Comparison of ENCODE assay signal across 9 mouse cellular contexts in genomic region chr14:60732787-60733186, GRCm38 (mm10). TPM values are rescaled to one million over a fixed set of nuclear protein-coding genes. Genes with fewer than 3 reads are reported as not detected.
DNase-seq lines count a peak whose midpoint lies in the region; ATAC-seq and TF ChIP-seq lines count a peak whose summit lies in the region.
"Had no signal": no experiment of that assay in that cellular context is flagged by ENCODE, and none has a peak within 500 bp of the region (broad histone marks: within the 10 kb centered on the region; RNA-seq: fewer than 3 reads in every experiment).

No protein-coding gene starts in this region.

- no peaks in the 10 kb centered on the region for H3K27me3 ChIP-seq in embryonic facial prominence, embryonic 13.5 days
- no peaks in the 10 kb centered on the region for H3K27me3 ChIP-seq in heart, embryonic 15.5 days
- H3K27me3 ChIP-seq in megakaryocyte, embryonic 14.5 days (replicated peaks), result no peaks in the 10 kb centered on the region
- no peaks in the 10 kb centered on the region for H3K27me3 ChIP-seq in testis, adult 2 months (ENCODE audit: control insufficient read depth, insufficient read depth, low read length)

- 4% methylated on average over 16 of the region's 16 CpGs for WGBS in embryonic facial prominence, embryonic 13.5 days
- 2% methylated on average over 16 of the region's 16 CpGs for WGBS in heart, embryonic 15.5 days

- no peak for TF ChIP-seq POLR2A in testis, adult 2 months (IDR thresholded peaks at IDR 0.05; ENCODE audit: control insufficient read depth, low read depth, low read length)

- peak overlapping the region; percentile 52 for H3K4me2 ChIP-seq in embryonic facial prominence, embryonic 13.5 days
- peak overlapping the region; percentile 67 for H3K4me2 ChIP-seq in heart, embryonic 15.5 days

- no peak for DNase-seq in frontal cortex, postnatal 25 days (ENCODE audit: low spot score in 2 of 2)
- peak; percentile 48 for DNase-seq in CD4-positive helper T cell, adult 2 months (ENCODE audit: low read depth, low spot score)
- peak; percentile 45 to 68 for DNase-seq in left cerebral cortex, postnatal 25 days (ENCODE audit: low spot score in 2 of 2)

- TF ChIP-seq CTCF in testis, adult 2 months (IDR thresholded peaks at IDR 0.05; ENCODE audit: control insufficient read depth, insufficient read depth, insufficient replicate concordance, low read depth, low read length), result no peak

- no peaks in the 10 kb centered on the region for H3K9me3 ChIP-seq in embryonic facial prominence, embryonic 13.5 days
- no peaks in the 10 kb centered on the region for H3K9me3 ChIP-seq in heart, embryonic 15.5 days (replicated peaks)
- H3K9me3 ChIP-seq in megakaryocyte, embryonic 14.5 days, result peaks cover 7% of the 10 kb centered on the region

- ATAC-seq in frontal cortex, adult (ENCODE audit: low TSS enrichment), result peak; percentile 82
- no peak for ATAC-seq in embryonic facial prominence, embryonic 13.5 days (ENCODE audit: insufficient number of reproducible peaks, insufficient read depth, low FRiP score, low TSS enrichment, low read depth)
- ATAC-seq in heart, embryonic 15.5 days (replicated peaks; ENCODE audit: insufficient number of reproducible peaks, insufficient read depth, low FRiP score, low read depth), result no peak

- peaks cover 66% of the 10 kb centered on the region for H3K4me1 ChIP-seq in embryonic facial prominence, embryonic 13.5 days
- H3K4me1 ChIP-seq in heart, embryonic 15.5 days (replicated peaks), result peaks cover 59% of the 10 kb centered on the region
- peaks cover 59% of the 10 kb centered on the region for H3K4me1 ChIP-seq in megakaryocyte, embryonic 14.5 days
- H3K4me1 ChIP-seq in testis, adult 2 months (ENCODE audit: control insufficient read depth, insufficient read depth, low read length), result peaks cover 2% of the 10 kb centered on the region

- peak overlapping the region; percentile 56 for H3K9ac ChIP-seq in embryonic facial prominence, embryonic 13.5 days
- peak overlapping the region; percentile 55 for H3K9ac ChIP-seq in heart, embryonic 15.5 days

- H3K27ac ChIP-seq in embryonic facial prominence, embryonic 13.5 days, result peak overlapping the region; percentile 78
- H3K27ac ChIP-seq in heart, embryonic 15.5 days, result peak overlapping the region; percentile 90
- H3K27ac ChIP-seq in testis, adult 2 months (ENCODE audit: control insufficient read depth, insufficient read depth, low read depth, low read length), result no peak overlapping the region

- peak overlapping the region; percentile 19 for H3K4me3 ChIP-seq in embryonic facial prominence, embryonic 13.5 days
- H3K4me3 ChIP-seq in heart, embryonic 15.5 days, result peak overlapping the region; percentile 45
- peak overlapping the region; percentile 91 for H3K4me3 ChIP-seq in megakaryocyte, embryonic 14.5 days (replicated peaks)
- peak overlapping the region; percentile 33 for H3K4me3 ChIP-seq in testis, adult 2 months (ENCODE audit: control insufficient read depth, low read depth, low read length)

- 0 out of 2 replicates have a peak, but pooled peaks cover 3% of the 10 kb centered on the region for H3K36me3 ChIP-seq in embryonic facial prominence, embryonic 13.5 days
- no peaks in the 10 kb centered on the region for H3K36me3 ChIP-seq in heart, embryonic 15.5 days
- no peaks in the 10 kb centered on the region for H3K36me3 ChIP-seq in megakaryocyte, embryonic 14.5 days (replicated peaks; ENCODE audit: low read length)
- H3K36me3 ChIP-seq in testis, adult 2 months (ENCODE audit: control insufficient read depth, insufficient read depth, low read length), result no peaks in the 10 kb centered on the region

- intact Hi-C loops in left cerebral cortex, postnatal 25 days (cut with DNase I), result no loop called here

RNA-seq across cellular contexts. Expression of gene C1qtnf9, which starts 35.1 kb away (rescaled TPM):
- 0.80 and 1.0 TPM in 2 replicates for polyA plus RNA-seq in embryonic facial prominence, embryonic 13.5 days (2015; fragmentation: Nextera tagmentation; extraction: Ambion mirVana)
- polyA plus RNA-seq in heart, embryonic 15.5 days (2015; fragmentation: Nextera tagmentation; extraction: Ambion mirVana), result 2.3 and 2.4 TPM in 2 replicates
- under 1 TPM; 0.34 to 0.48 TPM for total RNA-seq in left cerebral cortex, postnatal 25 days (2021)
- not detected in 2 replicates for polyA plus RNA-seq in megakaryocyte, embryonic 14.5 days (2012; ENCODE audit: insufficient read depth, low replicate concordance)
- 0.91 and 1.1 TPM in 2 replicates for polyA plus RNA-seq in testis, adult 2 months (2012; rRNA removed)
- total RNA-seq: MEL had no signal

RNA-seq across cellular contexts. Expression of gene Mipep, which starts 51.6 kb away (rescaled TPM):
- polyA plus RNA-seq in embryonic facial prominence, embryonic 13.5 days (2015; fragmentation: Nextera tagmentation; extraction: Ambion mirVana), result 20.5 and 24.4 TPM in 2 replicates
- 29.2 TPM in 2 replicates for polyA plus RNA-seq in heart, embryonic 15.5 days (2015; fragmentation: Nextera tagmentation; extraction: Ambion mirVana)
- total RNA-seq in left cerebral cortex, postnatal 25 days (2021), result 10 to 100 TPM; 24.7 to 25.7 TPM
- polyA plus RNA-seq in megakaryocyte, embryonic 14.5 days (2012; ENCODE audit: insufficient read depth, low replicate concordance), result 5.9 and 13.6 TPM in 2 replicates
- 104 and 109 TPM in 2 replicates for polyA plus RNA-seq in testis, adult 2 months (2012; rRNA removed)

Comparison
In these comparisons a context has a peak if more than half of its experiments do, and no peak if none do; other contexts are left out.
1. DNase-seq: peak in CD4-positive helper T cell, adult 2 months (single experiment) and left cerebral cortex, postnatal 25 days (2 of 2); none in frontal cortex, postnatal 25 days (0 of 2).
2. H3K4me3 ChIP-seq: peak in every context shown above with its lines; median percentile 91 in megakaryocyte, embryonic 14.5 days; 45 in heart, embryonic 15.5 days; 33 in testis, adult 2 months; 19 in embryonic facial prominence, embryonic 13.5 days.